Mouse (Mus musculus): Measurements from ENCODE around the gene Hpf1.

Hpf1 gene

DNA sequence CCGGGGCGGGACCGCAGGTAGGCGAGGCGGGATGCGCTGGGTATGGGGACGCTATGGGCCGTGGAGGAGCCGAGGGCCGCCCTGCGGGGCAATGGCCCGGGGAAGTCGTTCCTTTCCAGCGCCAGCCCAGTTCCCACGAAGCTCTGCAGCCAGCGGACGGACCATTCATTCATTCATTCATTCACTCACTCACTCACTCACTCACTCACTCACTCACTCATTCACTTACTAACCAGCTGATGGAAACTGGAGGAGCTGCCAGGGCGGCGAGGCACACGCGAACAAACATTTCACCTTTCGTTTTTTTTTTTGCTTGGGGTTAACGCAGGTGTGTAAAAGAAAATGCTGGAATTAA, 279 bp downstream of the Hpf1 start:
- in situ Hi-C loops (cut with MboI, MseI), result no loop called here

DNA sequence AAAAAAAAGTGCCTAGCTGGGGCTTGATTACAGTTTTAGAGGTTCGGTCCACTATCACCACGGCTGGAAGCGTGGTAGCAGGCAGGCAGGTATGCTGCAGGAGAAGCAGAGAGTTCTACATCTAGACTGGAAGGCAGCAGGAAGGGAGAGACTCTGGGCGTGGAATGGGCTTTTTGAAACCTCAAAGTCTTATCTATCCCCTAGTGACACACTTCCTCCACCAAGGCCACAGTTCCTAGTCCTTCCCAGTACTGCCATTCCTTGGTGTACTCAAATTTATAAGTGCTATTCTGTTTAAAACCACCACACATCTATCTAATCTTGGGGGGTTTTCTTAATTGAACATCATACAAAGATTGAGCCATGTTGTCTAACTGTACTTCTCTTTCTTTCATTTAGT, 1.5 kb downstream of the Hpf1 start:
- in situ Hi-C loops (cut with MboI, MseI), result no loop called here

DNA sequence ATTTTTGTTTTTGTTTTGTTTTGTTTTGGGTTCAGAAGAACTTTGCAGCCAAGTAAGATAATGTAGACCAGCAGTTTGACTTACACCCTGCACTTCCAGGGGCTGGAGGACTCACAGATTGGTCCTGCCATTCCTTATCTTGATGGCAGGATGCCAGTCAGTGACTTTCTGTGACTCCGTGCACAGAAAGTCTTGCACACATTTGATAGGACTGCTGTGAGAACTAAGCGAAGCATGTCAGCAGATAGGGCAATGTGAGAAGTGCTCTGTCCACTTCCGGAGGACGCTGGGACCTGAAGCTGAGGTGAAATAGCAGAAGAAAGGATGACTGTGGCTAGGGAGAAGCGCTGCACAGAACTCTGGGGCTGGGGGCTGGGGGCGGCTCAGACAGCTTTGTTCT, 5.7 kb downstream of the Hpf1 start:
- in situ Hi-C loops (cut with MboI, MseI), result loop anchor here in 1 of 2 experiments (5.0 kb wide), 1 partner anchor 91 kb away; no protein-coding TSS in a partner anchor

DNA sequence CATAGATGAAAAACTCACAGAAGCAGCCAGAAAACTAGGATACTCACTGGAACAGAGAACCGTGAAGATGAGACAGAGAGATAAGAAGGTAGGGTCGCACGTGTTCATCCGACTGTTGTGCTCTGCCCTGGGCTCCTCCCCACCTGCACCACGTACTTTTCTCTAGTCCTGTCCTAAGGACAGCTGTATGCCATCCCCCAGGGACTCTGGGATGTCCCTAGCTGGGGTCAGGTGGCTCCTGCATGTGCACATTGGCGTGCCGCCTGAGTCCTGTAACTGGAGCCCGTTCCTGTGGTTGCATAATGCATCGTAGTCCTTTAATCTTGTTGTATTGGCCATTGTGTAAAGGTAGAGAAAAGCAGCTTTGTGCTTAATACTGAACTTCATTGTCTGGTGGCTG, 9.9 kb downstream of the Hpf1 start:
- in situ Hi-C loops (cut with MboI, MseI), result no loop called here

DNA sequence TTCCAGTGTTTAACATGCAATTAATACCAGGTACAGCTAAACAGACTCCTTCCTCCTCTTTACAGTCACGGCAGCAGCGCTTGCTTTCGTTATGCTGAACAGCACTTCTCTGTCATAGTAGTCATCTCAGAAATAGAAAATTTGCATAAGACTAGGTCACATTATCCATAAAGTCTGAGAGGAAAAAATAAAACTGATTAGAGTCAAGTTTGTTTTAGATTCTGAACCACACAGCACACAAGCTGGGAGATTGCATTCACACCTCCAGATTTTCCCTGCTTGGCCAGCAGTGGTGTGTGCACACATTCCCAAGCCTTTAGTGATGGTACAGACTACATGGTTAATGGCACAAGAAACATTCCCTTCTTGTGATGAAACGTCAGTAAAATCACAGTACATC, 21.9 kb downstream of the Hpf1 start:
- in situ Hi-C loops (cut with MboI, MseI), result no loop called here

DNA sequence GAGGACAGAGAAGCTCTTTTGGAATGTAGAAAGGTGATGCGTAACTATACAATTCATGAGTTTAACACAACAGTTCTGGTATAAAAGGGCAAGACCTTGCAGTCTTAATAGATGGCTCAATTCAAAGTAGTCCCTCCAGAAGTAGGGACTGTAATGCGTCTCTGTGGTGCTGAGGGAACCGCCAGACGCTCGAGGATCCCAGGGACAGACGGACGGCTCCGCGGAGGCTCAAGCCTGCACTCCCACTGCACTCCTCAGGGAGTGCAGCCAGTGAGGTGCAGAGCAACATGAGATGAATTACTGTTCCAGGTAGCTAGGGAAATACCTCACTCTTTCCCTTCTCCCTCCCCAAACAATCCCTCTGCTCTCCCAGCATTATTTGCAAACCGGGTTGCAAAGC, 22.3 kb downstream of the Hpf1 start:
- in situ Hi-C loops (cut with MboI, MseI), result no loop called here

DNA sequence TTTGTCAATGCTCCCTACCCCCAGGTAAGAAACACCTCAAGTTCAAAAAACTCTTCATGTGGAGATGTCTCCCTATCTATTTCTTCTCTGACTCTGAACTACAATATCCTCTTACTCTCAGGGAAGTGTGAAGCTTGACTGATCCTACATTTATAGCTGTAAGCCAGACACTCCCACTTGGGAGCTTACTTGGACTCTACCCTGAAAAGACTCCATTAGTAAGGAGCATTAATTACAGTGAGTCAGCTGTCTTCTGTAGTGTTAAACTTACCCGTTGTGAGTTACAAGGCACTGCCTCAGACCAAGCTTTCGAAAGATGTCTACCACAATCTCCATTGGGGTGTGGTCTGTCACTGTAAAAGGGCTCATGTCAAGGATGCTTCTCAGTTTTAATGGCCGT, 28.9 kb downstream of the Hpf1 start:
- in situ Hi-C loops (cut with MboI, MseI), result no loop called here

DNA sequence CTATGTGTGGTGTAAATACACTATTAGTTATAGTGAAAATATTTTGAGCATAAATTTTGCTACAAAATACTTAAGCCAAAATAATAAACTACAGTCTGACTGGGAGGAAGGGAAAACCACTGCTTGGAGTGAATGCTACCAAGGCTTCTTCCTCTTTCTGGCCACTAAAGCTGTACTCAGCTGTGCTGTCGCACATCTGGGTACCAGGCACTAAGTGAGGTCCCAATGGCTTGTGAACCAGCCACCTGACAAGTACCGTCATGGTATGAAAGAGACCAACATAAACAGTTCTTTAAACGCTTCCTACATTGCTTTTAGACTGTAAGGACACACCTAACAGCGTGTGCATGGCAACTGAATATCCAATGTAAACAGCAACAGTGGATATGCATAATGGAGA, 30.0 kb downstream of the Hpf1 start:
- in situ Hi-C loops (cut with MboI, MseI), result no loop called here

DNA sequence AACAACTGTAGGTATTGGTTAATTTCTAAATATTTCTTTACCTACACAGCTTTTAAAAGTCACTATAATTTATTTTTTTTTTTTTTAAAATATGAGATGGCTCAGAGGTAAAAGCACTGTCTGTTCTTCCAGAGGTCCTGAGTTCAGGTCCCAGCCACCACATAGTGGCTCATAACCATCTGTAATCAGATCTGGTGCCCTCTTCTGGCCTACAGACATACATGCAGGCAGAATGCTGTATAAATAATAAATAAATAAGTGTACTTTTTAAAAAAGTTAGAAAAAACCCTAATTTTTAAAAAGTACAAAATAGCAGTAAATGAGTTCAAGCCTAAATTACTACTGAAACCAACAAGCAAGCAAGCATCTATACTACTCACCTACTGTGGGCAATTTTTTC, 43.4 kb downstream of the Hpf1 start:
- in situ Hi-C loops (cut with MboI, MseI), result no loop called here

DNA sequence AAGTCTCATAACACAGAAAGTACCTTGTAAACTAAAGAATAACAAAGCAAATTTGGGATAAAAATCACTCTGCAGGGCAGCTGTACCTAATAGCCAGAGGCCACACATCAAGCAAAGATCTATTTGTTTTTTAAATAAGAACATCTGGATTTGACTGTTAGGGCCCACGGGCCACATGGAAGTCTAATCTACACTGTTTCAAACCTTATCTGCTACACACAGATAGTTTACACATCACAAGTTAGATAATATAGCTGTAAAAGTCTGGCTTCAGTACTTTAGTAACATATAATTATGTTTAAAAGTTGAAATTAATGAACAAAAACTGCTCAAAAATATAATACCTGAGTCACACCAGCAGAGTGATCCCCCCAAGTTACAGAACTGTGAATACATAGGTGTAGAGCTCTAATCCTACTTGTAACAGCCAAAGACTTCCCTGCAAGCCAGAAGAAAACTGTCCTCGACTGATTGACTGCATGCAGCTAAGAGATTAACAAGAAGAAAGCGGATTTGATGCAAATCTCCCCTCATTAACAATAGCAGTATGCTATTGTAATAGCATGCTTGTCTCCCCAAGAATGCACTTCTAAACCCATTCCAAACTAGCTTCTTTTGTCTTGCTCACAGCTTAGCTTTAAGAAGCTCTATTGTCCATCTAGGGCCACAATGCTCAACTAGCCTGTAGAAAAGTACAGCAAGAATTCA, 48.7 kb downstream of the Hpf1 start:
- in situ Hi-C loops (cut with MboI, MseI), result no loop called here

DNA sequence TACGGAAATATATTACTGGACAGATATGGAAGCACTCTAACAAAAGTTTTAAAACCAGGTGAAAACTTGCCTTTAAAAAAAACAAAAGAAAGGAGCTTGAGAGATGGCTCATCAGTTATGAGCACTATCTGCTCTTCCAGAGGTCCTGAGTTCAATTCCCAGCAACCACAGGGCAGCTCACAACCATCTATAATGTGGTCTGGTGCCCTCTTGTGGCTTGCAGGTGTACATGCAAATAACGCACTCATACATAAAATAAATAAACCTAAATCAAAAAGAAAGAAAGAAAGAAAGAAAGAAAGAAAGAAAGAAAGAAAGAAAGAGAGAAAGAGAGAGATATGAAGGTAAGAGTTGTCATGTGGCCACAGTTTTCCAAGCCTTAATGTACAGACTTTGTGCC, 52.6 kb downstream of the Hpf1 start:
- in situ Hi-C loops (cut with MboI, MseI), result no loop called here

DNA sequence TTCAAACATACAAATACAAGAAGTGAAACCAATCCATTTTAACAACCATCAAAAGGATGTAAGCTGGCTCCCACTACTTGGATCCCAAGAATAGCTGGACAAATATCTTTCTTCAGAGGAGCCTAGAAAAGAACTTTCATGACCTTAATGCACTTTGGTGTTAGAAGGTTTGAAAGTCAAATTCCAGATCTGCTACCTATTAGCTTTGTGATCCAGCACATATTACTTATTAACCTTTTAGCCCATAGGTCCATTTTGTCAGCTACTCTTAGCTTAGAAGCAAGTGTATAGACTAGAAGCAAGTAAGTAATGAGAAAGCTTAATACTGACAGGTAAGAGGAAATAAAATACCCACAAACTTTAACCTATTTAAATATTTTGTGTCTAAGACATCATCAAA, 57.3 kb downstream of the Hpf1 start:
- in situ Hi-C loops (cut with MboI, MseI), result no loop called here

DNA sequence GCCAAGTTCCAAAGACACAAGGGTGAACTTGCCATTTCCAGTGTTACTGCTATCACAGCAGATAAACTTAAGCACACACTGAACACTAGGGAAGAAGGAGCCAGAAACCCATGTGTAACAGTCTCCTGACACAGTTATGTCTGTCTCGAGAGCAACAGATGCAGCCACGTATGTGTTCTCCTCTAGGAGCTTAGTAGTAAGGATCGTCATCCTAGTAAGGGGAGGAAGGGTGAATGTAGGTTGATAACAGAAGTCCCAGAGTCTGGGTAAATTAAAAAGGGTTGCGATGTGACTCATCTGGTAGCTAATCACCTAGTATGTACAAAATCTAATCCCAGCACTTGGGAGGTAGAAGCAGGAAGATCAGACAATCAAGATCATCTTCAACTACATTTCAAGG, 59.6 kb downstream of the Hpf1 start:
- in situ Hi-C loops (cut with MboI, MseI), result no loop called here

DNA sequence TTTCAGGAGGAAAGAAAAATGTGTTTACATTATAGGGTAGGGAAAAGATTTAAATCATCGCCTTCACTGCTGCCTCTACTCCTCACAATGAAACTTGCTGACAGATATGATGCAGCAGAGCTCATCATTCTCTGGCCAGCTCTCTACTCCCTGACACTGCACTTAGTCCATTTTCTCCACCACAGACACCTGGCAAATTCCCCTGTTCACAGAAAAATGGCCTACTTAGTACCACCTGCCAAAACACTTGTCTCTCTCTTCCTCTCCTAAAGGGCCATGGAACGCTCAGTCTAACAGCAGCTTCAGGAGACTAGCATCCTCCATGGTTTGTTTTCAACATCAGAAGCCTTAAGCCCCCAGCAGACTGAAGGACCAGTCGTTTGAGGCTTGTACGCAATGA, 61.1 kb downstream of the Hpf1 start:
- in situ Hi-C loops (cut with MboI, MseI), result no loop called here

DNA sequence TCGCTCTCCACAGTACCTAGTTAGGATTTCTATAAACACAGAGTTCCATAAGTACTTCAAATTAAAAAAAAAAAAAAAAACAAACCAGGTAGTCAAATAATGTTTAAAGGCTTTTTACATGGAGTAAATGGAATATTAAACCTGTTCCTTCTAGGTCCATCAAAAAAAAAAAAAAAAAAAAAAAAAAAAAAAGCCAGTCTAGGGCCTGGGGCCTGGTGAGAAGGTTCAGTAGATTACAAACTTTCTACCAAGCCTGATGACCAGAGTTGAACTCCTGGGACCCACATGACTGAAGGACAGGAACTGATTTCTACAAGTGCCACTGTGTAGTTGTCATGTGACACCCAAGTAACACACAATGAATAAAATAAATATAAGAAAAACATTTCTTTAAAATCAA, 61.5 kb downstream of the Hpf1 start:
- in situ Hi-C loops (cut with MboI, MseI), result no loop called here

DNA sequence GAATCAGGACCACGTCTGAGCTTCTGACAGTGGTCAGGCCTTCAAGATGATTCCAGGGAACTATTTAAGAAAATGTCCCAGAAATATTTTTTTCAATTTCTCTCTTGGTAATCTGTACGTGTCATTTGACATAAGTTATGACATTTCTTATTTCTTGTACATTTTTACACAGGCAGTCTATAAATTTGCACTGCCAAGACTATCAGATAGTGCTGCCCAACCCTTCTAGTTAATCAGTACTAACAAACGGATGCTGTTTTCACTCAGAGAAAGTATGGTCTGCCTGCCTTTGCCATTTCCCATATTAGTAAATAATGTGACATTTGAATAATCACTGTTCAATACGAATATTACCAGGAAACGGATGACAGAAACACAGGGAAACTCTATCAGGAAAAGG, 62.6 kb downstream of the Hpf1 start:
- in situ Hi-C loops (cut with MboI, MseI), result no loop called here

DNA sequence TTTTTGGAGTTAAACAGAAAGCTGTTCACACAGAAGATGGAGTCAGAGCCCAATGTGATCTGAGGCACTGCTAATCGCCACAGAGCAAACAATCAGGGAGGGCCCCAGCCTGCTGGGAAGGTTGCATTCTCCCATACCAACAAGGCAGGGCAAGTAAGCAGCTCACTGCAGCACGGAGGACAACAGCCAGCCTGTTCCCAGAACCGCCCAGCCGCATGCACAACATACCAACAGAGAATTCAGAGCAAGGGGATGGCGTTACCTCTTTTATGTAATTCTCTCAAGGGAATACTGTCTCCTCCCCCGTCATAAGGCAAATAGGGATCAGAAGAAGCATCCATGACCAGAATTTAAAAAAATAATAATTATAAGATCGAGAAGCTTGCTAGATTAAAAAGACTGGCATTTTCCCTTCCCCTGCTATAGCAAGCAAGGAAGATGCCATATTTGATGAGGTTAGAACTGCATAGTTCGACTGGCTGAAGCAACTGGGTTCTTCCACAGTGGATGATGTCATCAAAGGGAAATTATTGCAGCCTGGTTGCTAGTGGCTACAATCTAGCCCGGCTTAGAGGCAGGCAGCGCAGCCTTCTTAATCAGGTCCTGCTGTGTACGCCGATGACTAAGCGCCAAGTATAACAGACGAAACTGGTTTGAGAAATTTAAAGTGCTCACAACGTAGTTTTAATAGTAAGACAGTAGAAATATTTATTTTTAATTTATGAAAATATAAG, 64.2 kb downstream of the Hpf1 start:
- in situ Hi-C loops (cut with MboI, MseI), result no loop called here

DNA sequence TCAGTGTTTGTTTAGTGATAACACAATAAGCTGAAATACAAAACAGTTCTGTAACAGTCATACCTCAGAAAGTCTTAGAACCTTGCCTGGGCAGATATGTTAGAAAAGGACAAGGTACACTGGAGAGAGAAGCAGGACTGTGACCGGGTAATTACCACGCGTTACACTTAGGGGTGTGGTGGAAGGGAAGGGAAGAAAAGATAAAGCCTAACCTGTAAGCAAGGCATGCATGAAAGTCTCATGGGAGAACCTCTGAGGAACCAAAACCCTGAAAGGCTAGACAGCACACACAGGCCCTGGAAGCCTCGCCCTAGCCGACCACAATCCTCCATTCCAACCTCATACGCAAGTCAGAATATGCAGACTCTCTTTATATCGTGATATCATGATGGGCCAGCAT, 66.6 kb downstream of the Hpf1 start:
- in situ Hi-C loops (cut with MboI, MseI), result no loop called here
